In genomic region chr5:120297190-120297589, GRCm38 (mm10) we compare ENCODE assay signal across 19 mouse cellular contexts.
DNase-seq lines count a peak whose midpoint lies in the region; ATAC-seq and TF ChIP-seq lines count a peak whose summit lies in the region.
"Had no signal": no experiment of that assay in that cellular context is flagged by ENCODE, and none has a peak within 500 bp of the region (broad histone marks: within the 10 kb centered on the region; RNA-seq: fewer than 3 reads in every experiment).

No protein-coding gene starts in this region.

- ATAC-seq in forebrain, embryonic 14.5 days: no peak
- ATAC-seq in forebrain, postnatal 0 days: no peak
- ATAC-seq in neural tube, embryonic 12.5 days (ENCODE audit: low FRiP score, low read depth): peak; percentile 59; the same call in 1 of the 2 replicates
- no peak for ATAC-seq in neural tube, embryonic 15.5 days (ENCODE audit: low FRiP score)
- ATAC-seq in hindbrain, embryonic 14.5 days (ENCODE audit: low FRiP score): no peak
- no peak for ATAC-seq in monocyte, adult 5-6 weeks (replicated peaks; ENCODE audit: insufficient number of reproducible peaks, low FRiP score, low TSS enrichment, poor library complexity, severe bottlenecking)
- ATAC-seq: forebrain, embryonic 13.5 days; lung, postnatal 0 days had no signal

- no peak overlapping the region for H3K27ac ChIP-seq in forebrain, embryonic 14.5 days (ENCODE audit: low read depth, low read length)
- H3K27ac ChIP-seq in forebrain, postnatal 0 days (ENCODE audit: low read depth, low read length): no peak overlapping the region
- H3K27ac ChIP-seq in neural tube, embryonic 12.5 days: no peak overlapping the region
- no peak overlapping the region for H3K27ac ChIP-seq in neural tube, embryonic 15.5 days (replicated peaks)
- H3K27ac ChIP-seq in hindbrain, embryonic 14.5 days: 0 out of 2 replicates have a peak overlapping the region, but pooled peaks have one; percentile 38
- H3K27ac ChIP-seq: forebrain, embryonic 13.5 days; limb, embryonic 12.5 days; liver, embryonic 14.5 days; stomach, postnatal 0 days had no signal

- H3K9ac ChIP-seq in forebrain, embryonic 14.5 days (ENCODE audit: low read length): no peak overlapping the region
- no peak overlapping the region for H3K9ac ChIP-seq in forebrain, postnatal 0 days
- H3K9ac ChIP-seq in neural tube, embryonic 12.5 days: no peak overlapping the region
- H3K9ac ChIP-seq in neural tube, embryonic 15.5 days (replicated peaks): no peak overlapping the region
- no peak overlapping the region for H3K9ac ChIP-seq in hindbrain, embryonic 14.5 days
- H3K9ac ChIP-seq: forebrain, embryonic 13.5 days; heart, embryonic 12.5 days; limb, embryonic 12.5 days; liver, embryonic 14.5 days had no signal

- DNase-seq in forebrain, embryonic 14.5 days (ENCODE audit: low spot score): peak; percentile 54
- DNase-seq in forebrain, postnatal 0 days: no peak
- DNase-seq in hindbrain, embryonic 14.5 days (ENCODE audit: low spot score): no peak
- no peak for DNase-seq in layer of hippocampus, adult 8-10 months (ENCODE audit: low spot score in 2 of 2)
- DNase-seq in adipocyte (ENCODE audit: low spot score): no peak
- DNase-seq: adrenal gland, adult 2 months; cerebellum, adult 18-20 months; kidney, adult 9 months; right cerebral cortex, postnatal 25 days; thymus, postnatal 14 days had no signal

- H3K36me3 ChIP-seq in forebrain, embryonic 14.5 days (ENCODE audit: control insufficient read depth, insufficient read depth, low read length): no peaks in the 10 kb centered on the region
- H3K36me3 ChIP-seq in forebrain, postnatal 0 days (ENCODE audit: insufficient read depth): no peaks in the 10 kb centered on the region
- no peaks in the 10 kb centered on the region for H3K36me3 ChIP-seq in neural tube, embryonic 12.5 days
- H3K36me3 ChIP-seq in neural tube, embryonic 15.5 days: no peaks in the 10 kb centered on the region
- H3K36me3 ChIP-seq in hindbrain, embryonic 14.5 days (replicated peaks; ENCODE audit: control insufficient read depth, insufficient read depth): no peaks in the 10 kb centered on the region
- H3K36me3 ChIP-seq: heart, embryonic 12.5 days; limb, embryonic 12.5 days had no signal

- no peak overlapping the region for H3K4me2 ChIP-seq in forebrain, embryonic 14.5 days (ENCODE audit: low read length)
- H3K4me2 ChIP-seq in forebrain, postnatal 0 days (ENCODE audit: low read depth): no peak overlapping the region
- H3K4me2 ChIP-seq in neural tube, embryonic 12.5 days (replicated peaks): no peak overlapping the region
- no peak overlapping the region for H3K4me2 ChIP-seq in neural tube, embryonic 15.5 days
- H3K4me2 ChIP-seq in hindbrain, embryonic 14.5 days (replicated peaks): no peak overlapping the region
- H3K4me2 ChIP-seq: forebrain, embryonic 13.5 days; heart, embryonic 12.5 days; limb, embryonic 12.5 days had no signal

- no peaks in the 10 kb centered on the region for H3K9me3 ChIP-seq in forebrain, embryonic 14.5 days (replicated peaks; ENCODE audit: control insufficient read depth, low read length)
- no peaks in the 10 kb centered on the region for H3K9me3 ChIP-seq in forebrain, postnatal 0 days (ENCODE audit: low read length)
- H3K9me3 ChIP-seq in neural tube, embryonic 12.5 days: no peaks in the 10 kb centered on the region
- no peaks in the 10 kb centered on the region for H3K9me3 ChIP-seq in neural tube, embryonic 15.5 days (replicated peaks)
- H3K9me3 ChIP-seq in hindbrain, embryonic 14.5 days (ENCODE audit: control insufficient read depth, low read length): no peaks in the 10 kb centered on the region
- H3K9me3 ChIP-seq: forebrain, embryonic 13.5 days; heart, embryonic 12.5 days; limb, embryonic 12.5 days had no signal

- no peak for TF ChIP-seq CTCF in forebrain, postnatal 0 days (IDR thresholded peaks at IDR 0.05; ENCODE audit: low read depth)

- H3K4me1 ChIP-seq in forebrain, embryonic 14.5 days (ENCODE audit: control insufficient read depth, insufficient read depth, low read length): peaks cover 5% of the 10 kb centered on the region; the same call in 1 of the 2 replicates
- peaks cover 9% of the 10 kb centered on the region for H3K4me1 ChIP-seq in forebrain, postnatal 0 days (ENCODE audit: insufficient read depth)
- peaks cover 32% of the 10 kb centered on the region for H3K4me1 ChIP-seq in neural tube, embryonic 12.5 days
- H3K4me1 ChIP-seq in neural tube, embryonic 15.5 days: peaks cover 33% of the 10 kb centered on the region
- peaks cover 14% of the 10 kb centered on the region for H3K4me1 ChIP-seq in hindbrain, embryonic 14.5 days (replicated peaks; ENCODE audit: control insufficient read depth, insufficient read depth, low read length)

- peaks cover 8% of the 10 kb centered on the region; the same call in 1 of the 2 replicates for H3K27me3 ChIP-seq in forebrain, embryonic 14.5 days (replicated peaks; ENCODE audit: control insufficient read depth, insufficient read depth, low read length)
- H3K27me3 ChIP-seq in forebrain, postnatal 0 days (ENCODE audit: insufficient read depth, low read length): no peaks in the 10 kb centered on the region; the same call in 1 of the 2 replicates
- H3K27me3 ChIP-seq in neural tube, embryonic 12.5 days (replicated peaks): peaks cover 64% of the 10 kb centered on the region
- H3K27me3 ChIP-seq in neural tube, embryonic 15.5 days (replicated peaks): peaks cover 24% of the 10 kb centered on the region
- peaks cover 21% of the 10 kb centered on the region; the same call in 1 of the 2 replicates for H3K27me3 ChIP-seq in hindbrain, embryonic 14.5 days (ENCODE audit: control insufficient read depth, insufficient read depth, low read length)

- H3K4me3 ChIP-seq in forebrain, embryonic 14.5 days (ENCODE audit: low read depth, low read length): no peak overlapping the region
- no peak overlapping the region for H3K4me3 ChIP-seq in forebrain, postnatal 0 days (ENCODE audit: low read depth, low read length)
- no peak overlapping the region for H3K4me3 ChIP-seq in neural tube, embryonic 12.5 days
- H3K4me3 ChIP-seq in neural tube, embryonic 15.5 days (replicated peaks): no peak overlapping the region
- H3K4me3 ChIP-seq in hindbrain, embryonic 14.5 days (replicated peaks; ENCODE audit: low read length): no peak overlapping the region
- H3K4me3 ChIP-seq: forebrain, embryonic 13.5 days; heart, embryonic 12.5 days; limb, embryonic 12.5 days had no signal

- WGBS in forebrain, embryonic 14.5 days: 4% methylated on average over 10 of the region's 10 CpGs
- 5% methylated on average over 10 of the region's 10 CpGs for WGBS in forebrain, postnatal 0 days
- WGBS in neural tube, embryonic 12.5 days: 4% methylated on average over 10 of the region's 10 CpGs
- WGBS in neural tube, embryonic 15.5 days: 8% methylated on average over 10 of the region's 10 CpGs
- 4% methylated on average over 10 of the region's 10 CpGs for WGBS in hindbrain, embryonic 14.5 days
